Mouse (Mus musculus) heart, postnatal 25 days (tissue): ENCODE measurements around the gene Rps9. TPM values are rescaled to one million over a fixed set of nuclear protein-coding genes. Genes with fewer than 3 reads are reported as not detected.
"Not testable (repeated sequence)": the region's sequence is repeated elsewhere in the genome, so short reads cannot be mapped to it uniquely, and the experiment has no call there.

Experiments
- DNase-seq: peaks from one replicate; pipeline ENCODE4 v3.0.0; 2022; ENCODE audit warnings: low spot score
- intact Hi-C: fragments of 180-260 bp; cut with DNase I; formaldehyde crosslinking; loops from one replicate; pipeline ENCODE4 v1.15.1; 2025
- total RNA-seq, 2 experiments: library from RNA; stranded (reverse); gene quantifications; 2 replicates each; pipeline ENCODE4 v1.2.3; 2021

The Rps9 gene
- total RNA-seq, 2 experiments from 2014 or later, result 589 to 617 TPM

DNA sequence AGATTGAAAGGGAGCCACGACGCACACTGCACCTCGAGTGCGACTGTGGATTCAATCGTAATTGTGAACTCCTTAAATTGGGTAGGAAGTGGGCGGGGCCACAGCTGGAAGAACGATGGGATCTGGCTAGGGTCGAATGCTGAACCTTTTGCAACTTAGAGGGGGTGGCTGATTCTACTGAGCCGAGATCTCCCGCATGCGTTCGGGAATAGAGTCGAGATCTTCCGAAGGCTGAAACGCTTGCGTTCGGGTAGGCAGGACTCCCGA, 10.1 kb upstream of the Rps9 start:
- no peak for DNase-seq
- intact Hi-C loops, result loop anchor here (2.0 to 10.0 kb wide), 4 partner anchors 15 to 1101 kb away; partner anchors contain the start of genes Cnot3, Rdh13 and Rpl28

DNA sequence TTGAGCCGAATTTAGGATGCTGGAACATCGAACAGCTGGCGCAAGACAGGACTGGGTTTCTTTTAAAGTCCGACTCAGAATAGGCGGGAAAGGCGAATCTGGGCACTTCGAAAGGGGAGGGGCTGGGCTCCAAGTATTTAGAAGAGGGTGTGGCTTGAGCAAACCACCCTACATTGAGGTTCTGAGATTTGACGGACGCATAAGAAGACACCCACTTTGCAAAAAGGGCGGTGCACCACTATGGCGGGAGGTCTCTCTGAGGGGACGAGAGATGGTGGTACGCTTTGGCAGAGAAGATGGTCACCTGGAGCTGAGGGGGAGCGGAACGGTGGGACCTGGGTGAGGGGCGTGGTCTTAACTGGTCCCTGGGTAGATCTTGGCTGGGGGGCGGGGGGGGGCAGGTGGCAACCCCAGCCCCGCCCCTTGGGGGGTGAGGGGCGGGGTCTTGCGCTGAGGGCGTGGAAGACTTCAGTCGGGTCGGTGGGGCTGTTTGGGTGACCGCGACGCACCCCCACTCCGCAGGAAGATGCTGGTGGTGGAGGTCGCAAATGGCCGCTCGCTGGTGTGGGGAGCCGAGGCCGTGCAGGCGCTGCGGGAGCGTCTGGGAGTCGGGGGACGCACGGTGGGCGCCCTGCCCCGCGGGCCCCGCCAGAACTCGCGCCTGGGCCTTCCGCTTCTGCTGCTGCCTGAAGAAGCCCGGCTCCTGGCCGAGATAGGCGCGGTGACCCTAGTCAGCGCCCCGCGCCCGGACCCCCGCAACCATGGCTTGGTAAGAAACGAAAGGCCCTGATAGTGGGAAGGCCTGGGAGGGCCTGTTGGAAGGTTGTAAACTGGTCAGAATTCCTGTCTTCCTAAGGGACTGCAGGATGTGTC, 9.5 kb upstream of the Rps9 start:
- DNase-seq, result peak; percentile 55
- intact Hi-C loops, result loop anchor here (5.0 to 10.0 kb wide), 3 partner anchors 47 to 1100 kb away; partner anchors contain the start of genes Cnot3, Rdh13 and Rpl28

DNA sequence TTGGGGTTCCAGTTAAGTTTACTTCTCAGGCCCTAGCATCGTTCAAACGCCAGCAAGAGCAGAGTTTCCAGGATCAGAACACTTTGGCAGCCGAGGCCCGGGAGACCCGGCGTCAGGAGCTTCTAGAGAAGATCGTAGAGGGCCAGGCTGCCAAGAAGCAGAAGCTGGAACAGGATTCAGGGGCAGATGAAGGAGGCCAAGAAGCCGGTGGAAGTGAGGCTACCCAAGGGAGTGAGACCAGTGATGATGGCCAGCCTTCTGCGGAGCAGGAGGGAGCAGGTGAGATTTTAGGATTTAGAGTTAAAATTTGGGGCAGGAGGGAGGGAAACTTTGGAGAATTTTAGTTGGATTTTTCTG, 8.9 kb upstream of the Rps9 start:
- intact Hi-C loops, result loop anchor here (5.0 to 10.0 kb wide), 3 partner anchors 48 to 1100 kb away; partner anchors contain the start of genes Cnot3, Rdh13 and Rpl28
- not testable (repeated sequence) for DNase-seq

DNA sequence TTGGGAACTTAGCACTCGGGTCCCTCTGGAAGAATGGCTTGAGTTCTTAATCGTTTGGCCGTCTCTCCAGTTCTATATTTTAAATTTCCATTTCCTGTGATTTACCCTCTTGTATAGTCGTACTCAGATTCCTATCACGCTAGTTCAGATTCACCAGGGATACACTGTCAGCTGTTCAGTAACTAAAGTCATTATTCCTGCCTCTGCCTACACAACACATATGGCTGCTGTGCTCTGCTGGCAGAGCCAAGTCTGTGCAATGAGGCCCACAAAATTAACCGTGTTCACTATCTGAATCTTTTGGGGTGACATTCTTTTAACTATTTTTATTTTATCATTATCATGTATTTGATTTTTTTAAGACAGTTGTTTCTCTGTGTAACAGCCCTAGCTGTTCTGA, 5.3 kb upstream of the Rps9 start:
- intact Hi-C loops, result loop anchor here (10.0 kb wide), 2 partner anchors 746 to 1096 kb away; partner anchors contain the start of genes Rdh13 and Rpl28
- no peak for DNase-seq

DNA sequence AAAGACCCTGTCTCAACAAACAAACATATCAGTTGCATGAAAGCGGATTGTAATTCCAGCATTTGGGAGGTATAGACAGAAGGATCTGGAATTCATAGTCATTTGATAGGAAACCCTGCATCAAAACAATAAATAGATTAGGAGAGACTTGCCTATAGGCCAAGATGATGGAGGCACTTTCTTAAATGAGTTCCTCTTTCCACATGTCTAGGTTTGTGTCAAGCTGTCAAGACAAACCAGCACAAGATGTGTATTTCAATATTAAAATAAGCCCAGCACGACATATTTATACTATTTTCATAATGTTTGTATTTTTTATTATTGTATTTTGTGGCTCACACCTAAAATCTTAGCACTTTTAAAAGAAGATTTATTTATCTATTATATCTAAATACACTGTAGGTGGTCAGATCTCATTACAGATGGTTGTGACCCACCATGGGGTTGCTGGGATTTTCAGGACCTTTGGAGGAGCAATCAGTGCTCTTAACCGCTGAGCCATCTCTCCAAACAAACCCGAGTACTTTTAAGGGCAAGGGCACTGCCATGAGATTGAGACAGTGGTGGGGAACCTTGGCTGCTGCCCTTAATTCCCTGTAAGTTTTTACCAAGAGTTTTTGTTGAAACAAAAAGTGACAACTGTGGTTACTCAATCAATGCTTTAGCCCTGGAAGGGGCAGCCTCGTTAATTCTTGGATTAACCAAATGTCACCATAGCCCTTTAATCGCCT, 480 bp upstream of the Rps9 start:
- no peak for DNase-seq
- intact Hi-C loops, result loop anchor here (10.0 kb wide), 3 partner anchors 451 to 951 kb away; partner anchors contain the start of genes Leng9 and Ppp6r1

DNA sequence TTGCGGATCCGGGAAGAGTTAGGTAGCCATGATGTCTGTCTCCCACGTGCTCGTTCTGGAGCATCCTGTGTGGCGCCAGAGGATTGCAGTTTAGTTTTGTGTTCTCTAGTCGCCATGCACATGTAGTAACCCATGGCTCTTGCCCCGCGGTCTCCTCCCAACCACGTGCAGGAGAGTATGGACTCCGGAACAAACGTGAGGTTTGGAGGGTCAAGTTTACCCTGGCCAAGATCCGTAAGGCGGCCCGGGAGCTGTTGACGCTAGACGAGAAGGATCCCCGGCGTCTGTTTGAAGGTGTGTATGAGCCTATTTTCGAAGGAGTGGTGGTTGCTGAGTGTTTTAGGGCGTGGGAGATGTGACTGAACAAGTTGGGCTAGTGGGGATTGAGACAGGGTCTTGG, 682 bp downstream of the Rps9 start:
- intact Hi-C loops, result loop anchor here (10.0 kb wide), 3 partner anchors 450 to 950 kb away; partner anchors contain the start of genes Leng9 and Ppp6r1
- DNase-seq, result no peak

DNA sequence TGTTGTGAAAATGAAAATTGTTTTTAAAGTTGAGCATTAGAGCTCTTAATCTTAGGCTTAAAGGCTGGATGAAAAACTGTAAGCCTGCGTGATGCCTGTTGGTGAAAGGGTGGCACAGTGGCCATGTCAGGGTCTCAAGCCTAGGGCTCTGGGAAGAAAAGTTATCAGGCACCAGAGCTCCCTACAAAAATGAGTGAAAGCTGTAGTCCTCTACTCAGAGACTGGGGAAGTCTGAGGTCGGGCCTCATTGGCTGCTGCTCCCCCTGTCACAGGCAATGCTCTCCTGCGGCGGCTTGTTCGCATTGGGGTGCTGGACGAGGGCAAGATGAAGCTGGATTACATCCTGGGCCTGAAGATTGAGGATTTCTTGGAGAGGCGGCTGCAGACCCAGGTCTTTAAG, 1.7 kb downstream of the Rps9 start:
- DNase-seq, result not testable (repeated sequence)
- intact Hi-C loops, result loop anchor here (10.0 kb wide), 3 partner anchors 449 to 949 kb away; partner anchors contain the start of genes Leng9 and Ppp6r1

DNA sequence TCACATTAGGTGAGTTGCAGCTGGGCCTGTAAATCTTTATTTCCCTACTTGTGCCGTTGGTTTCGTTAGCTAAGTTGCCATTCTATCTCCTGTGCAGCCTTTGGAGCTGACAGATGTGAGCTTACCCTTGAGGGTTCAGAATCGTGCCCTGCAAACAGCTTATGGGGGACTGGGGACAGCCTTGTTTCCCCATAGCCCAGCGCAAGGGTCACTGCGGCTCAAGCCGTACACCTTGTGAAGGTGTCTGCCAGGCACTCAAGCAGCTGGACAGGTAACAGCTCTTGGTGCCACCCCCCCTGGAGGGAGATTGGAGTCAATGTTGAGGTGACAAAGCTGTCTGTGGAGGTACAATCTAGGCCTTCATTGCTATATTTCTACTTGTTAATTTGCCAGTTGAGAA, 2.1 kb downstream of the Rps9 start:
- intact Hi-C loops, result loop anchor here (2.0 to 10.0 kb wide), 4 partner anchors 29 to 949 kb away; partner anchors contain the start of genes Leng9, Ppp6r1 and Tmc4
- no peak for DNase-seq

DNA sequence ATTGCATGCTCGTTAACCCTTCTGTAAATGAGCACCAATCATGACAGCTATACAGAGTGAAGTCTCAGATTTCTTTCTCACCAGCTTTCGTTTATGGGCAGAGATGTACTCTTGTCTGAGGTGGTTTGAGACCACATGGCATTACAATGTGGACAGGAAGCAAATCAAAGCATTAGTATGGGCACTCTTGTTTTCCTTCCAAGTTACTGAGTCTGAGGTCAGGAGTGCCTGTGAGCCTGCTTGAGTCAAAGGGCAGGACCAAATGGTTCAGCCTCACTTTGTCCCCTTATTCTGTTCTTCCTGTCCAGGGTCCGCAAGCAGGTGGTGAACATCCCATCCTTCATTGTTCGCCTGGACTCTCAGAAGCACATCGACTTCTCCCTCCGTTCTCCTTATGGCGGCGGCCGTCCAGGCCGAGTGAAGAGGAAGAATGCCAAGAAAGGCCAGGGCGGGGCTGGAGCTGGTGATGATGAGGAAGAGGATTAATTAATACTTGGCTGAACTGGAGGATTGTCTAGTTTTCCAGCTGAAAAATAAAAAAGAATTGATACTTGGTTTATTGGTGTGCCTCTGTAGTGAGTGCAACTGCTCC, 2.6 kb downstream of the Rps9 start:
- no peak for DNase-seq
- intact Hi-C loops, result loop anchor here (2.0 to 10.0 kb wide), 4 partner anchors 30 to 948 kb away; partner anchors contain the start of genes Leng9, Ppp6r1 and Tmc4

DNA sequence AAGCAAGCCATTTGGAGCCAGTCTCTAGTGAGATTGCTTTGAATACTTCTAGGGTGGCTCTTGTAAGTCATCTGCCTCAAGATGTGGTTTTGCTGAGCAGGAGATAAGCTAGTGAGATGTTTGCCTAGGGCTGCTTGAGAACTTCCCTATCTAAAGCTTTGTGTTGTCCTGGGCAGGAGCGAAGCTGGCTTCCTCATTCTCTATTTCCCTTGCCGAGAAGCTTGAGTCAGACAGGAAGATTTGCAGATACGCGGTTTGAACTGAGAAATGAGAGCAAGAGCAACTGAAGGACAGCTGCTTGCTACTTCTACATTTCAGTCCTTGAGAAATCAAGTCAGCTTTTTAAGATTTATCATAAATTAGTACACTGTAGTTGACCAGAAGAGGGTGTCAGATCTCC, 3.2 kb downstream of the Rps9 start:
- intact Hi-C loops, result loop anchor here (2.0 to 10.0 kb wide), 4 partner anchors 30 to 948 kb away; partner anchors contain the start of genes Leng9, Ppp6r1 and Tmc4

DNA sequence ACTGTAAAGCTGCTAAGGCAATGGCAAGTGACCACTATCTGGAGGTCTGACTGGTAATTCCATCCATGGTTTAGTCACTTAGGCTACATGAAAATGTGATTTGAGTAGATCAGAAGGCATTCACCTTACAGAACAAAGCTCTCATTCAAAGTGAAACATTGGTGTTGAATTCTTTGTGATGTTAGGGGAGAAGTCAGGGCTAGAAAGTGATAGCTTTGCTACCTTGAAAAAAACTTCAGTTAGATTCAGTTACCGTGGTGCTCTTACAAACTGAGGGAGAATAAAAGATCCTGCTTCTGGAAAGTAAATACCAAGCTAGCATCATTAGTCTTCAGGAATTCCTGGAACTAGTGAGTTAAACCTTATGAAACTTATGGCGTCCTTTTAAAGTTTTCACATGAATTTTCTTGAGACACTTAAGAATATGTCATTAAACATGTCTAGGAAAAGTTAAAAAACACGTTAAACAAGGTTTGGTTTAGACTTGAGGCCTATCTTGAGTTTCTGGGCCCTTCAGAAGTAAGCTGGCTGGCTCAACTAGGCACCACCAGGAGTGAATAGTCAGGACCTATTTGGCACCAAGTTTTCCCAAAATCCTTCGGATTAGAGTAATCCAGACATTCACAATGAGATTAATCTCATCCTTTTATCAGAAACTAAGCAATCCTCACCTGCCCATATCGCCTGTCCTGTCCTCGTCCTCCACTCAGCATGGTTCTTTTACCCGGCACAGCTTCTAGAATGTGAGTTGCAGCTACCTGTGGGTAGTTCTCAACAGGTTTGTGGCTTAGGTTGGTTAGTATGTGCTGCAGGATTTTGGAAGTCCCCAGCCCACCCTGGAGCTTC, 4.0 kb downstream of the Rps9 start:
- intact Hi-C loops, result loop anchor here (2.0 to 10.0 kb wide), 4 partner anchors 31 to 947 kb away; partner anchors contain the start of genes Leng9, Ppp6r1 and Tmc4
- no peak for DNase-seq

More for the DNA sequence above, 3.2 kb downstream of the Rps9 start:
- no peak for DNase-seq

DNA sequence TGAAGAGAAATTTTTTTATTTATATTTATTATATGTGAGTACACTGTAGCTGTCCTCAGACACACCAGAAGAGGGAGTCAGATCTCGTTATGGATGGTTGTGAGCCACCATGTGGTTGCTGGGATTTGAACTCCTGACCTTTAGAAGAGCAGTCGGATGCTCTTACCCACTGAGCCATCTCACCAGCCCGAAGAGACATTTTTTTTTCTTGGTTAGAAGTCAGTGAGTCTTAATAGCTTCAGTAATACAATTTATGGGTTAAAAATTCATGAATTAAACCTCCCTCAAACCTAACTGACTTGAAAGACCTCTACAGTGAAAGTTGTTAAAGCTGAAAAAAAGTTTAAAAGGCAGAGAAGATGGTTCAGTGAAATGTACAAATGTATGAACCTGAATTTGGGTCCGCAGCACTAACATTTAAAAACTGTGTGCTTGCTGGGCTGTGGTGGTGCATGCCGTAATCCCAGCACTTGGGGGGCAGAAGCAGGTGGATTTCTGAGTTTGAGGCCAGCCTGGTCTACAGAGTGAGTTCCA, 4.7 kb downstream of the Rps9 start:
- DNase-seq, result not testable (repeated sequence)
- intact Hi-C loops, result loop anchor here (10.0 kb wide), 3 partner anchors 446 to 946 kb away; partner anchors contain the start of genes Leng9 and Ppp6r1

DNA sequence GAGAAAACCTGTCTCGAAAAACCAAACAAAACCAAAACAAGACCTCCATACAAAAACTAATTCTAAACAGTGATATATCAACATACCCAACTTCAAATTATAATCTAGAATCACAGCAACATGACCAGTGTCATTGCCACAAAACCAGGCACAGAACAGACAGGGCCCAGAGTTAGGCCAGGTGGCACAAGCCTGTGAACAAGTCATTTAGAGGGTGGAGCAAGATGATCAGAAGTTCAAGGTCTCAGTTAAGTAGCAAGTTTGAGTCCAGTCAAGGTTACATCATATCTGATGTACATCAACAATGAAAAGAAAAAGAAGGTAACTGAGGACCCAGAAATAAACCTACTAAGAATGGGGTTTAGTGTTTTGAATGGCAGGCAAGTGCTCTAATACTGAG, 5.2 kb downstream of the Rps9 start:
- intact Hi-C loops, result loop anchor here (10.0 kb wide), 3 partner anchors 446 to 946 kb away; partner anchors contain the start of genes Leng9 and Ppp6r1
- DNase-seq, result no peak

DNA sequence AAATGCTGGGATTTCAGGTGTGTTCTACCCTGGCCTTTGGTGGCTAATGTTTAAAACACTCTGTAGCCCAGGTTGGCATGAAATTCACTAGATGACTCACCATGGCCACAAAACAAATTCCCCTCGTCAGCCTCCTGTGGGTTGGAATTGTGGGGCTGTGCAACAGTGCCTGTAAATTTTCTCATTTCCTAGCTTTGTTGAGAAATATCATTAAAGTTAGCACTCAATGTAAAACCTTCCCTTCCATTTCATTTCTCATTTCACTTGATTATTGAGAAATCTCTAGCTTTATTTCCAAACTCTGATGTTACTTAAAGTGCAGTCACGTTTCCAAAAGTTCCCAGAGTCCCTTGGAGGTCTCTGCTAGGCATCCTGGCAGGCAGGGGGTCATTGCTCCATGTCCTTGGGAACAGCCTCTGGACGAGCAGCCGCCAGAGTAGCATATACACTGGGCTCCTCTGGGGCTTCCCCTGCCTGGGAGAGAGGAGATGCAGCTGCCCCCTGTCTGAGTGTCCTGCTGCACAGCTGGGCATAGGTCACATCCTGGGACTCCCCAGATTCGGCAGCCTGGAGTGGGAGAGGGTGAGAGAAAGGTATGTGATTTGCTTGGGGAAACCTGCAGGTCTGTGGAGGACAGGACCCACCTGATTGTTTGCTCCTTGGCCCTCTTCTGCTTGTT, 8.6 kb downstream of the Rps9 start:
- intact Hi-C loops, result no loop called here
- DNase-seq, result no peak

DNA sequence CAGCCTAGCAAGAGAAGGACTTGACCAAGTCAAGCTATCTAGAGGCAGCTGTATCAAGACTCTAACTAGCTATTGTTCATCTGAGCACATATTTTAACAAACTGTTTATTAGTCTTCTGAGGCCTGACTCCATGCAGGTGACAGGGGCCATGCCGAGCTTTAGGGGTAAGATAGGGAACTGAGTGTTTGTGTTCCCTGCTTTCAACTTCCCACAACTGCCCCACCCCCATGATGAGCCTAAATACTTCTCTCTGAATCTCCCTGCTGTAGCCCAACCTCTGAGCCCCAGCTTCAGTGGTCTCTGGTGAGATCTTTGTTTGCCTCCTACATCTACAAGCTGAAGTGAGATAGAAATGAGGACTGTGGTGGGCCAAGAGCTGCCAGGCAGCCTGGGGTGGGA, 11.5 kb downstream of the Rps9 start:
- no peak for DNase-seq
- intact Hi-C loops, result no loop called here

DNA sequence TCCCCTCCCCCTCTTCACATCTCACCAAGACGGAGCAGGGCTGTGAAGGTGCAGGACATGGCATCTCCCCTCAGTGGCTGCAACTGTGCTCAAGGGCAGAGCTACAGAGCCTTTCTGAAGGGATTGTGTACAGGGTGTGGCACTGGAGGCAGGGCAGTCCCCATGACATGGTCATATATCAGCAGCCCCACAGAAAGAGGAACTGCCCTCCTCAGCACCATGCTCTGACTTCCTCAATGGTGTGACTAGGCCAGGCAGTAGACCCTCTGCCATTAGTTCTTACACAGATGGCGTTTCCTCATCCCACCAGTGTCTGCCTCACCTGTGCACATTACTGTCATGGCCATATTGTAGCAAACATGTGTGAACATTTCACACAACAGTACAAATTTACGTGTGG, 16.5 kb downstream of the Rps9 start, which contains the start of gene Pirb:
Gene Pirb, minus strand, starts transcription at position 124 of the 400 bp plus-strand sequence.
- DNase-seq, intact Hi-C loops: not testable (repeated sequence)

DNA sequence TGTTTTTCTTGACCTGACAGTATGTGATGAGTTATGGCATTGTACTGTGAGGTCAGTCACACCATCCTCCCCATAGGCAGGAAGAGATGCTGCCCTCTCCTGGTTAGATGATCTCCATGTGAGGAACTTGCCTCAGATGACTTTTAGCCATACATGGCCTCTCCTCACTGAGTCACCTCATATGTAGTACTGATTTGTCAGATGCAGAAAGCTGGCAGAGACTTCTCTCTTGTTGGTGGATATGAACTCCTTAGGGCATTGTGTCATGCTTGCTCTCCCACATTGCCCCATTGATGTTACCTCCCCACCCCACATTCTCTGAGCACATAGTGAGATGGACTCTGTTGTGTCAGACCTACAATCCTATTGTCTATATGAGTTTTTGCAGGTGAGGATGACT, 21.7 kb downstream of the Rps9 start:
- DNase-seq, intact Hi-C loops: not testable (repeated sequence)

DNA sequence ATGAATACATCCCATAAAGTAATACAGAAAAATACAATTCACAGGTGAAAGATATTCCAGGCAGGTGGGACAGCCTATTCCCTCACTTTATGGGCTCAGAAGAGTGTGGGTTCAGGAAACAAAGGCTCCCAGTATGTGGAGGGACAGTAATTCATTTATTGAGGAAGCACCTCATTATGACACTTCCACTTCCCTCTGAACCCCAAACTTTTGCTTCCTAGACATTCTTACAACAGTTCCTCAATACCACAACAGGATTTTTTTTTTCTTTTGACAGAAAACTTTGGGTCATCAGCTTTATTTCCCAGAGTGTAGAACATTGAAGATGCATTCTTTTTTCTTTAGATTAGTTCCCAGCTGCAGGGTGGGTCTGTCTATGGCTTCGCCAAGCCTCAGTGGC, 28.9 kb downstream of the Rps9 start:
- DNase-seq, intact Hi-C loops: not testable (repeated sequence)
